Mouse (Mus musculus) stomach, embryonic 14.5 days (tissue): Measurements from ENCODE around the gene Susd6. TPM values are rescaled to one million over a fixed set of nuclear protein-coding genes. Genes with fewer than 3 reads are reported as not detected.

Experiments
- ATAC-seq: fragments of 200-750 bp; cut with Nextera tagmentation; 2 replicates; pipeline ENCODE4 v1.8.0; 2017; ENCODE audit warnings: low read depth, moderate TSS enrichment; ENCODE audit not compliant: insufficient number of reproducible peaks, insufficient read depth, low FRiP score
- H3K27ac ChIP-seq: fragments of 300-500 bp; sonication (generic); 2 replicates; pipeline ENCODE4 v1.5.1; 2014; ENCODE audit warnings: mild to moderate bottlenecking, low read length, moderate library complexity, mixed read lengths
- H3K27me3 ChIP-seq: fragments of 300-500 bp; sonication (generic); 2 replicates; pipeline ENCODE4 v1.6.1; 2014; ENCODE audit warnings: low read length, control low read depth, mixed read lengths; ENCODE audit not compliant: control insufficient read depth, insufficient read depth
- H3K36me3 ChIP-seq: fragments of 300-500 bp; sonication (generic); 2 replicates; pipeline ENCODE4 v1.6.1; 2014; ENCODE audit warnings: mild to moderate bottlenecking, control low read depth, low read length, moderate library complexity, mixed read lengths; ENCODE audit not compliant: control insufficient read depth, insufficient read depth
- H3K4me1 ChIP-seq: fragments of 300-500 bp; sonication (generic); 2 replicates; pipeline ENCODE4 v1.6.1; 2014; ENCODE audit warnings: low read length, control low read depth, mixed read lengths; ENCODE audit not compliant: control insufficient read depth, insufficient read depth
- H3K4me2 ChIP-seq: fragments of 300-500 bp; sonication (generic); replicated peaks from 2 replicates; pipeline ENCODE4 v1.6.1; 2014; ENCODE audit warnings: low read depth, low read length, control low read depth
- H3K4me3 ChIP-seq: fragments of 300-500 bp; sonication (generic); 2 replicates; pipeline ENCODE4 v1.5.1; 2014; ENCODE audit warnings: low read depth, low read length, control low read depth
- H3K9ac ChIP-seq: fragments of 300-500 bp; sonication (generic); replicated peaks from 2 replicates; pipeline ENCODE4 v1.6.1; 2014; ENCODE audit warnings: low read depth, mild to moderate bottlenecking, control low read depth, low read length, moderate library complexity, mixed read lengths
- H3K9me3 ChIP-seq: fragments of 300-500 bp; sonication (generic); 2 replicates; pipeline ENCODE4 v1.6.1; 2016; ENCODE audit warnings: low read depth, low read length, control low read depth; ENCODE audit not compliant: control insufficient read depth
- WGBS: fragments of 180-500 bp; shearing (Covaris S2); extraction: QIAGEN DNeasy Blood & Tissue Kit; methylation state at CpG from one replicate; pipeline ENCODE4 v1.1.7; 2014; 5-methylcytosine and 5-hydroxymethylcytosine counted together
- polyA plus RNA-seq: library from polyadenylated mRNA; unstranded; fragments of >200 nt; fragmentation: Nextera tagmentation; extraction: Ambion mirVana; gene quantifications from 2 replicates; pipeline ENCODE4 v1.2.1, GENCODE M21; 2014

Susd6 gene
- polyA plus RNA-seq, 1 experiment from 2014 or later, result 20.8 TPM

DNA sequence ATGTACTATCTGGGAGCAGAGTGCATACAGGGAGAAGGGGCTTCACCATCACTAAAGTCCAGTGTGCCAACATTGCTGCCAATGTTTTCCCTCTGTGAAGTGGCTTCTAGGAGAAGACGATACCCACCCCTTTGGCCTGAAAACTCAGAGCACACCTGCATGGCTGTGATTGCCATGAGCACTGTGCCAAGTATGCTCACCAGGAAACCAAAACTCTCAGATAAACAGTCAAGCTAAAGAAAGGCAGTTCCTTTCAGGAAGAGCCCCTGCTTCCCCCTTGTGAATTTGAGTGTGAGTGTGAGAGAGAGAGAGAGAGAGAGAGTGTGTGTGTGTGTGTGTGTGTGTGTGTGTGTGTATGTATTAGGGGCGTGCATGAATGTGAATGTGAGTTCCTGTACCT lies 40.5 kb downstream of the Susd6 start:
- ATAC-seq, result no peak
- H3K9ac ChIP-seq, result no peak overlapping the region

DNA sequence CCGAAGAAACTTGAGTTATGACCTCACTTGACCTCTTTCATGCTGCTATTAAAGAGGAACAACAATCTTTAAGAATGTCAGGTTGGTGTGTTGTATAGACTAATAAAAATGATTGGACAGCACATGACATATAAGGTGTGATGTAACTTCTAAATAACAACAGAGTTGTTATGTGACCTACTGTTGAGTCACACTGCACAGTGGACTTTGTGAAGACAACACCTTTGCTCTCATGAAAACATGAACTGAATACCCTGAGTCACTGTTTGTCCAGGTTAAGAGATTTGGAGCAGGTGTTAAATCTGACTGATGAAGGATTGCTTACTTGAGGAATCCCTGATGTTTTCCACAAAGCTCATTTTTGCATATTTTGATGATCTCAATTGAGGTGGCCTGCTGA lies 42.0 kb downstream of the Susd6 start:
- Histone ChIP-seq H3K27ac (no peak overlapping the region), H3K9ac (no peak overlapping the region)
- 68% methylated on average over 1 of the region's 1 CpGs for WGBS

More for the DNA sequence above, 40.5 kb downstream of the Susd6 start:
- Histone ChIP-seq H3K36me3 (peaks cover 7% of the 10 kb centered on the region; the same call in 1 of the 2 replicates), H3K4me1 (peaks cover 22% of the 10 kb centered on the region), H3K9me3 (no peaks in the 10 kb centered on the region), H3K27me3 (no peaks in the 10 kb centered on the region), H3K27ac (no peak overlapping the region), H3K4me2 (no peak overlapping the region), H3K4me3 (no peak overlapping the region)
- 83% methylated on average over 2 of the region's 2 CpGs for WGBS

DNA sequence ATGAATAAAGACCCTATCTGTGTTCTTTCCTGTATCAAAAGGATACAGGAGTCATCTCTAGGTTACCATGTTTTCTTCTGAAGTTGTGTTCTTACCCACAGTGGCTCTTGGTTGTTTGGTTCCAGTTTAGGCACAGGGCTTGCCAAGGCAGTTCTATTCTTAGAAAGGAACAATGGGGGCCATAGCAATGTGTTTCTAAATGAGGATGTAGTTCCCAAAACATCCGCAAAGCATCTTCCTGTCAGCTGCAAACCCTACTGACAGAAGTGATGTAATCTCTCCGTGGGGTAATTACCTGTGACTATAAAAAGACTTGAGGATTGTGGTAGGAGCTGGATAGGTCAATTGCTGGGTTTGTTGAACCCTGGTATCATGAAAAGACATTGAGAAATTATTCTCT lies 43.2 kb downstream of the Susd6 start:
- Histone ChIP-seq H3K9me3 (no peaks in the 10 kb centered on the region), H3K36me3 (peaks cover 7% of the 10 kb centered on the region; the same call in 1 of the 2 replicates), H3K27me3 (no peaks in the 10 kb centered on the region), H3K4me2 (no peak overlapping the region), H3K4me3 (no peak overlapping the region), H3K27ac (no peak overlapping the region), H3K4me1 (peaks cover 3% of the 10 kb centered on the region; the same call in 1 of the 2 replicates), H3K9ac (no peak overlapping the region)
- no peak for ATAC-seq
- 71% methylated on average over 2 of the region's 2 CpGs for WGBS

More for the DNA sequence above, 42.0 kb downstream of the Susd6 start:
- Histone ChIP-seq H3K4me2 (no peak overlapping the region), H3K4me1 (peaks cover 11% of the 10 kb centered on the region), H3K36me3 (peaks cover 7% of the 10 kb centered on the region; the same call in 1 of the 2 replicates), H3K9me3 (no peaks in the 10 kb centered on the region), H3K27me3 (no peaks in the 10 kb centered on the region), H3K4me3 (no peak overlapping the region)
- no peak for ATAC-seq

DNA sequence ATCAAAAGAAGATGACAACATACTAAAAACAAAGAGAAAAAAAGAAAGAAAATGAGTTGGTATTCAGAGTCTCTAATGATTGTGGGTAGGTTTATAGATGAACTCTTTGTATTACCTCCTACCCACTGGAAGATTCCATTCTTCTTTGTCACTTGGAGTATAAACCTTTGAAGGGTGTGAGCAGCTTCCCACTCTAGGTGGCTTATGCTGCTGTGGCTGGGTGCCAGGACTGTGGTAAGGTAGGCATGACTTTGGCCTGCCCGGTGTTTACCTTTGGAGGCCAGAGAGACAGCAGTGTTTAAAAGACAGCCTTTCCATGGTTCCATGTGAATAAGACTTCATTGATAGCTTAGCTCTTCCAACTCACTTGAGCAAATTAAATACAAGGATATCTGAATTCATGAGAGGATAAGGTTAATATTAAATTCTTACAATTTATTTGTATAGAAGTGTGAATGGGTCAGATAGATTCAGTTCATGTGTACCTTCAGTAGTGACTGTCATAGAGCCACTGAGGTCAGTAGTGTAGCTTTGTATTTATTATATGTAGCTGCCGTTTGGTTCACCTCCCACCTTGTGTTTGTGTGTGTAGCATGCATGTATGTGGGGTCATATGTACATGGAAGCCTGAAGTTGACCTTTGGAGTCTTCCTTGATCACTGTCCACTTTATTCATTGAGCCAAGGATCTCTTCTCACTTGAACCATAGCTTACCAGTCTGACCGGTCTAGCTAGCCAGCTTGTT lies 44.0 kb downstream of the Susd6 start:
- ATAC-seq, result no peak
- Histone ChIP-seq H3K27me3 (no peaks in the 10 kb centered on the region), H3K36me3 (peaks cover 3% of the 10 kb centered on the region; the same call in 1 of the 2 replicates), H3K4me2 (no peak overlapping the region), H3K9ac (no peak overlapping the region), H3K9me3 (no peaks in the 10 kb centered on the region), H3K4me3 (no peak overlapping the region), H3K27ac (no peak overlapping the region), H3K4me1 (peaks cover 3% of the 10 kb centered on the region; the same call in 1 of the 2 replicates)
- 89% methylated on average over 3 of the region's 3 CpGs for WGBS

DNA sequence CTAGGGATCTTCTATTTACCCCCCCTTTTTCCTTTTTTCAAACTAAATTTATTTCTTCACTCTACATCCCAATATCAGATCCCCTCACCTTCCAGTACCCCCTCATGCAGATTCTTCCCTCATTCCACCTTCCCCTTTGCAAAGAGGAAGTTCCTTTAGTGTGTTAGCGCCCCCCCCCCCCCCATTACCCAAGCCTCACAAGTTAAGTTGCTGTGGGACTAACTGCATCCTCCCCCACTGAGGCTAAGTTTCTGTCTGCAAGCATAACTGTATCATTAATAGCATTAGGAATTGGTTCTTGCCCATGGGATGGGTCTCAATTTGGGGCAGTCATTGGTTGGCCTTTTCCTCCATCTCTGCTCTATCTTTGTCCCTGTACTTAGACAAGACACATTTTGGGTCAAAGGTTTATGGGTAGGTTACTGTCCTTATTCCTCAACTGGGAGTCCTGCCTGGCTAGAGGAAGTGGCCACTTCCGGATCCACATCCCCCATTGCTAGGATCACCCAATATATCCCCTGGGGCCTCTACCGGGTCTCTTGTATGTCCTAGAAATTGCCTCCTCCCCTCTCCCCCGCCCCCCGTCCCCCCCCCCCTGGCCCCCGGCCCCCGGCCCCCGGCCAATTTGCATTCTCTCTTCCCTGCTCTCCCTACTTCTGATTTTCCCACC lies 44.7 kb downstream of the Susd6 start:
- no peaks in the 10 kb centered on the region for H3K27me3 ChIP-seq
- no peak for ATAC-seq
- no peak overlapping the region for H3K4me2 ChIP-seq
- no peaks in the 10 kb centered on the region for H3K36me3 ChIP-seq
- no peaks in the 10 kb centered on the region for H3K9me3 ChIP-seq
- no peak overlapping the region for H3K27ac ChIP-seq
- H3K9ac ChIP-seq, result no peak overlapping the region
- 69% methylated on average over 8 of the region's 8 CpGs for WGBS
- H3K4me3 ChIP-seq, result no peak overlapping the region
- H3K4me1 ChIP-seq, result peaks cover 3% of the 10 kb centered on the region; the same call in 1 of the 2 replicates

- H3K4me2 ChIP-seq, result no peak overlapping the region
- no peaks in the 10 kb centered on the region for H3K27me3 ChIP-seq
- no peak overlapping the region for H3K9ac ChIP-seq
- no peak overlapping the region for H3K4me3 ChIP-seq
- no peak for ATAC-seq
- 57% methylated on average over 3 of the region's 3 CpGs for WGBS
- H3K9me3 ChIP-seq, result no peaks in the 10 kb centered on the region
- no peak overlapping the region for H3K27ac ChIP-seq
- H3K36me3 ChIP-seq, result no peaks in the 10 kb centered on the region
- H3K4me1 ChIP-seq, result peaks cover 4% of the 10 kb centered on the region; the same call in 1 of the 2 replicates
These were observed 47.3 kb downstream of the Susd6 start for GRCm38 (mm10) chr12:80837614-80838013.

GRCm38 (mm10) chr12:80838271-80838670 lies 48.0 kb downstream of the Susd6 start:
- H3K27me3 ChIP-seq, result no peaks in the 10 kb centered on the region
- no peak overlapping the region for H3K4me3 ChIP-seq
- no peaks in the 10 kb centered on the region for H3K9me3 ChIP-seq
- peaks cover 10% of the 10 kb centered on the region; the same call in 1 of the 2 replicates for H3K4me1 ChIP-seq
- no peak for ATAC-seq
- H3K36me3 ChIP-seq, result no peaks in the 10 kb centered on the region
- no peak overlapping the region for H3K27ac ChIP-seq
- no peak overlapping the region for H3K4me2 ChIP-seq
- no peak overlapping the region for H3K9ac ChIP-seq

DNA sequence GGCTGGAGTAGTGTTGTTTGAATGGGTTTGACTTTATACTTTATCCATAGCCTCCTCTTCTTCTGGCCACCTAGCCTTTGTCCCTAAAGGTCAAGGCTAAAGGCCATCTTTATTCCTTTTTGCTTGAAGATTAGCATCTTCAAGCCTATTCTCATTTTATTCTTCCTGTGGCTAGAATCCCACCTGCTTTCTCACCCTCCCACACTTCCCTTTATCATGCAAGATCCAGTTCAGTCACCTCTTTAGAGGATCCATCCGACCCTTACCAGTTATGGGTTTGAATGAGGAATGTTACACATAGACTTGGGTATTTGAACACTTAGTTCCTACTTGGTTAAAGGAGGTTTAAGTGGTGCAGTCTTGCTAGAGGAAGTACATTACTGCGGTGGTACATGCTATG lies 48.5 kb downstream of the Susd6 start:
- Histone ChIP-seq H3K27ac (no peak overlapping the region), H3K4me3 (no peak overlapping the region), H3K27me3 (no peaks in the 10 kb centered on the region), H3K4me2 (no peak overlapping the region), H3K9me3 (no peaks in the 10 kb centered on the region), H3K9ac (no peak overlapping the region), H3K36me3 (no peaks in the 10 kb centered on the region), H3K4me1 (peaks cover 15% of the 10 kb centered on the region; the same call in 1 of the 2 replicates)
- 72% methylated on average over 2 of the region's 2 CpGs for WGBS
- ATAC-seq, result no peak
